Mouse (Mus musculus): ENCODE data around the gene Klra1. TPM values are rescaled to one million over a fixed set of nuclear protein-coding genes. Genes with fewer than 3 reads are reported as not detected.
"Not testable (repeated sequence)": the region's sequence is repeated elsewhere in the genome, so short reads cannot be mapped to it uniquely, and the experiment has no call there.

Gene Klra1
- polyA plus RNA-seq (2012) = not detected in 2 replicates

DNA sequence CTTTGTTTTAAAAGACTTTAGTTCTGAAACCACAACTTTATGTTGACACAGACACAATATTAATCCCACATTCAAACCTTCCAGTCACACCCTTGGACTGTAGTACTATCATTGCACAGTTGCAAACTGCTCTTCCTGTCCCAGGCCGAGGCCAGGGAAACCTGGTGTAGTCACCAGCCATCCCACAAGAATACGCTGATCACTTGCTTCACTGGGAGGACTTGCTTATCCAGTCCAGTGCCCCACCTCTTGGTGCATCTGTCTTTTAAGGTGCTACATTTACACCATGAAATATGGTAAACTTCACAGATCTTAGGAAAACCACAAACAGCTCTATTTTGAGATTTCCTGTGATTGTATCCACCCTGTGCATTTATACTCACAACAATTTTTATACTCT is at the start of gene Klra1:
Klra1 (minus strand) TSS at position 125 of the 400 bp plus-strand sequence.
- H3K36me3 ChIP-seq (ENCODE audit: control insufficient read depth) = no peaks in the 10 kb centered on the region
- no peak for TF ChIP-seq TAL1 (IDR thresholded peaks at IDR 0.05; ENCODE audit: low read length)
- no peak for TF ChIP-seq GATA1 (IDR thresholded peaks at IDR 0.05; ENCODE audit: low read length)
- H3K9me3 ChIP-seq (ENCODE audit: control insufficient read depth, low read length) = no peaks in the 10 kb centered on the region; the same call in 1 of the 2 replicates
- H3K4me3 ChIP-seq (replicated peaks) = no peak within 1 kb of the TSS
- H3K27me3 ChIP-seq (ENCODE audit: control insufficient read depth) = no peaks in the 10 kb centered on the region
- no peaks in the 10 kb centered on the region for H3K4me1 ChIP-seq (ENCODE audit: control insufficient read depth)

DNA sequence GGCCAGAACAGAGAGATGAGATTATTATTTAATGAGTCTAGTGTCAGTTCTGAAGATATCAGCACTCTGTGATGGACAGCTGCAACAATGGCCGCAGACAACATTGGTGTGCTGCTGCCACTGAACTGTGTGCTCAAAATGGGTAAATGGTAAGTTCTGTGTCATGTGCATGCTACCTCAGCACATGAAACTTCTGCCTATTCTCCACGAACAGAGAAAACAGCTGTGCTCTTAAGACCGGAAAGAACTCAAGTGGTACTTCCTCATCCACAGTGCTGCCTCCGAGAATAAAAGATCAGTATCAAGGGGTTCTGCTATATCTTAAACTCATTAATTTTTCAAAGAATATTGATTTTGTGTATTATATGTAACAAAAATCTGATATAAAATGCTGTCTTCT is 42.8 kb upstream of the Klra1 start:
- Histone ChIP-seq H3K36me3 (ENCODE audit: control insufficient read depth) (no peaks in the 10 kb centered on the region), H3K4me1 (ENCODE audit: control insufficient read depth) (no peaks in the 10 kb centered on the region), H3K27me3 (ENCODE audit: control insufficient read depth) (no peaks in the 10 kb centered on the region), H3K9me3 (ENCODE audit: control insufficient read depth, low read length) (peaks cover 3% of the 10 kb centered on the region; the same call in 1 of the 2 replicates), H3K4me3 (replicated peaks) (no peak overlapping the region)
- TF ChIP-seq GATA1 (IDR thresholded peaks at IDR 0.05; ENCODE audit: low read length) (no peak), TAL1 (IDR thresholded peaks at IDR 0.05; ENCODE audit: low read length) (no peak)

DNA sequence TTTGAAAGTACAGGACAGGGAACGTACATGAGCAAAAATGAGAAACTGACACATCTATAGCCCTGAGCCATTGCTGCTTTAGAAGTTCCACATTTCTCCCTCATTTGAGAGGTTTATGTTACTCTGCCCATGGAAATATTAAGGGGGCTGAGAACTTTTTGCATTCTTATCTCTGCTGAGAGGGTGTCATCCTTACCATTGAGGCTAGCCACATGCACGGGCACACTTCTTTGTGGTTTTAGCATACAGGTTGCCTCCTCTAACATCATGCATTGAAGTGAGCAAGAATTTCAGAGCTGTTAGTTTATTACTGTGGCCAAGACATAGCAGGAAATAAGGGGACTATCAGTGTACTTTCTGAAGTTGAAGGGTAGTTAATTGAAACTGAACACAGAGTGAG is 32.5 kb upstream of the Klra1 start:
- TF ChIP-seq GATA1 (IDR thresholded peaks at IDR 0.05; ENCODE audit: low read length) (no peak), TAL1 (IDR thresholded peaks at IDR 0.05; ENCODE audit: low read length) (no peak)
- H3K4me1 ChIP-seq (ENCODE audit: control insufficient read depth) = no peaks in the 10 kb centered on the region

DNA sequence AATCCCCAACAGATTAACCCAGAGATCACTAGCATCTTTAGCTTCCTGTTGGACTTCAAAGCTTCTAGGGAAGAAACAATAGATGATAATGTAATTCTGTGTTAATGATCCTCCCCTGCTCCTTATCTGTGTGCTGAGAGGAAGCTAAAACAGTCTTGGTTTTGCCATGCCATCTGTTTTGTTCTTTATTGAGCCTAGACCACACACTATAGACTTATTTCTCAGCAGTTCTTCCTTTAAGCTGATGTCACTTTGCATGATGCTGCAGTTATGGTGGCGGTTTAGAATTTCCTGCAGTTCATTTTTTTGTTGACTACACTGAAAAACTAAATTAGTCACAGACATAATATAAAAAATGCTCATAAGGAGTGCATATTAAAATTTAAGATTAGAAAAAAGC is 18.2 kb upstream of the Klra1 start:
- no peaks in the 10 kb centered on the region for H3K27me3 ChIP-seq (ENCODE audit: control insufficient read depth)
- TF ChIP-seq TAL1 (IDR thresholded peaks at IDR 0.05; ENCODE audit: low read length) (no peak), GATA1 (IDR thresholded peaks at IDR 0.05; ENCODE audit: low read length) (no peak)

More for the DNA sequence above, 32.5 kb upstream of the Klra1 start:
- no peaks in the 10 kb centered on the region for H3K9me3 ChIP-seq (ENCODE audit: control insufficient read depth, low read length)
- H3K27me3 ChIP-seq (ENCODE audit: control insufficient read depth) = no peaks in the 10 kb centered on the region
- H3K4me3 ChIP-seq (replicated peaks) = no peak overlapping the region
- H3K36me3 ChIP-seq (ENCODE audit: control insufficient read depth) = no peaks in the 10 kb centered on the region

DNA sequence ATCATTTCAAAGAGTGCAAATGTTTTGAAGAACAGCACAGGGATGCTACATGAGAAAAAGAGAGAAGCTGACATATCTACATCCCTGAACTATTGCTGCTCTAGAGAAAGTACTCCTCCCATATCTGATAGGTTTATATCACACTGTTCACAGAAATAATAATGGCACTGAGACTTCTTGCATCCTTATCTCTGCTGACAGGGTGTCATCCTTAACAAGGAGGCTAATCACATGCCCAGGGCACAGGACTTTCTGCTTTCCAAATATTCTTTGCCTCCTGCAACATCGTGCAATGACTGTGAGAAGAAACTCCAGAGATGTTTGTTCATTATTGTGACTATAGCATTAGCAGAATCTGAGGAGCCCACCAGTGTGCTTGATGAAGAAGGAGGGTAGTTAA is 871 bp downstream of the Klra1 start:
- TF ChIP-seq GATA1 (IDR thresholded peaks at IDR 0.05; ENCODE audit: low read length) (no peak), TAL1 (IDR thresholded peaks at IDR 0.05; ENCODE audit: low read length) (no peak)
- Histone ChIP-seq H3K36me3 (ENCODE audit: control insufficient read depth) (no peaks in the 10 kb centered on the region), H3K9me3 (ENCODE audit: control insufficient read depth, low read length) (no peaks in the 10 kb centered on the region; the same call in 1 of the 2 replicates), H3K27me3 (ENCODE audit: control insufficient read depth) (no peaks in the 10 kb centered on the region), H3K4me1 (ENCODE audit: control insufficient read depth) (no peaks in the 10 kb centered on the region), H3K4me3 (replicated peaks) (no peak overlapping the region)

More for the DNA sequence above, 18.2 kb upstream of the Klra1 start:
- H3K36me3 ChIP-seq (ENCODE audit: control insufficient read depth) = no peaks in the 10 kb centered on the region
- no peaks in the 10 kb centered on the region for H3K4me1 ChIP-seq (ENCODE audit: control insufficient read depth)
- peaks cover 14% of the 10 kb centered on the region for H3K9me3 ChIP-seq (ENCODE audit: control insufficient read depth, low read length)
- no peak overlapping the region for H3K4me3 ChIP-seq (replicated peaks)

DNA sequence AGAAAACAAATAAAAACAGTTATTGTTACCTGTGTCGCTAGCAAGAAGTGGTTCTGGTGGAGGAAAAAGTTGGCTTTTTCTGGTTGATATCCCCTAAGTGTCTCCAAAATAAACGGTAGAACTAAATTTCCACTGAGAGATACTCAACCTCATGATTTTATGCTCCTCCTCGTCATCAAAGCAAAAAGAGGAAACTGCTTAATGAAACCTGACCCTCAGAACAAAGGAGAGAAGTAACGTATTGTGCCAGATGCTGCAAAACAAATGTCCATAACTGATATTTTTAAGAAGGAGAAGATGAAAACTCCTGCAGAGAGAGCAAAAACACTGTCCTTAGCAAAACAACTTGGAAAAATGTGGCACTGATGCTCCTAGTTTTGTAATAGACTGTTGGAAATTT is 4.3 kb downstream of the Klra1 start:
- H3K27me3 ChIP-seq (ENCODE audit: control insufficient read depth) = no peaks in the 10 kb centered on the region
- no peak overlapping the region for H3K4me3 ChIP-seq (replicated peaks)
- no peaks in the 10 kb centered on the region for H3K36me3 ChIP-seq (ENCODE audit: control insufficient read depth)
- H3K4me1 ChIP-seq (ENCODE audit: control insufficient read depth) = no peaks in the 10 kb centered on the region
- H3K9me3 ChIP-seq (ENCODE audit: control insufficient read depth, low read length) = no peaks in the 10 kb centered on the region; the same call in 1 of the 2 replicates
- TF ChIP-seq TAL1 (IDR thresholded peaks at IDR 0.05; ENCODE audit: low read length) = no peak
- TF ChIP-seq GATA1 (IDR thresholded peaks at IDR 0.05; ENCODE audit: low read length) = no peak

DNA sequence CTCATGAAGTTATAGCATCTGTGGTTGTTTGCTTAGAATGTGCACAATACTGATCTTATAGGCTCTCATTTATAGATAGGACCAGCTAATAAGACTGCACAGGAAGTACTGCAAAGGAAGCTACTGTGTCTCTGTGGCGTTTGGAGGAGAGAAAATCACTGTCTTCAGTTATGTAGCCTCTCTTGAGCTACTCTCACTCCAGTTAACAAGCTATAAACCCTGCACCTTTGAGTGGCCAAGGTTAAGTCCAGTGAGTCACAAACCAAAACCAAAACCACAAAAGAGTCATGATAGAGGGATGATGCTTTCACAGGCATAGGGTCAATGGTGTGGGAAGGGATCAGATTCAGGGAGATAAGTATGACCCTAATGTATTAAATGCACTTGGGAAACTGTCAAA is 41.3 kb downstream of the Klra1 start:
- not testable (repeated sequence) for H3K36me3 ChIP-seq (ENCODE audit: control insufficient read depth); H3K27me3 ChIP-seq (ENCODE audit: control insufficient read depth); H3K9me3 ChIP-seq (ENCODE audit: control insufficient read depth, low read length); H3K4me3 ChIP-seq (replicated peaks); H3K4me1 ChIP-seq (ENCODE audit: control insufficient read depth)

DNA sequence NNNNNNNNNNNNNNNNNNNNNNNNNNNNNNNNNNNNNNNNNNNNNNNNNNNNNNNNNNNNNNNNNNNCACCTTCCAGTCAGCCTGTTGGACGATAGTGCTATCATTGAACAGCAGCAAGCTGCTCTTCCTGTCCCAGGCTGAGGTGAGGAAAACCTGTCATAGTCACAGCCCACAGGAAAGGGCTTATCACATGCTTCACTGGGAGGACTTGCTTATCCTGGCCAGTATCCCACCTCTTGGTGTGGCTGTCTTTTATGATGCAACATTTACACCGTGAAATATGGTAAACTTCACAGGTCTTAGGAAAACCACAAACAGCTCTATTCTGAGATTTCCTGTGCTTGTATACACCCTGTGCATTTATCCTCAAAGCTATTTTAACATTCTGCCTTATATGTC is 44.7 kb downstream of the Klra1 start:
- H3K27me3 ChIP-seq (ENCODE audit: control insufficient read depth); H3K4me1 ChIP-seq (ENCODE audit: control insufficient read depth); H3K4me3 ChIP-seq (replicated peaks); H3K36me3 ChIP-seq (ENCODE audit: control insufficient read depth); H3K9me3 ChIP-seq (ENCODE audit: control insufficient read depth, low read length): not testable (repeated sequence)

DNA sequence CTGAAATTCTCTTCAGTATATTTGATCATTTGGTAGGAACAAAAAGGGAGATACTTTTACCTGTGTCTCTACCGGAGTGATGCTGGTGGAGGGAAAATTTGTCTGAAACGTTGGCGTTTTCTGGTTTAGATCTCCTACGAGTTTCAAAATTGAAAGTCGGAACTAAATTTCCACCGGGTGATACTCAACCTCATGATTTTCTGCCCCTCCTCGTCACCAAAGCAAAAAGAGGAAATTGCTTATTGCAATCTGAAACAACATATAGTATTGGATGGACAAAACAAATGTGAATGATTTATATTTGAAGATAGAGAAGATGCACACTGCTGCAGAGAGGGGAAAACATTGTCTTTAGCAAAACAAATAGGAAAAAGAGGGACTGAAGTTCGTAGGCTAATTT is 49.3 kb downstream of the Klra1 start, which contains the start of gene Klra3:
Klra3 (minus strand) TSS at position 164 of the 400 bp plus-strand sequence.
- Histone ChIP-seq H3K36me3 (ENCODE audit: control insufficient read depth) (no peaks in the 10 kb centered on the region), H3K27me3 (ENCODE audit: control insufficient read depth) (no peaks in the 10 kb centered on the region), H3K4me1 (ENCODE audit: control insufficient read depth) (no peaks in the 10 kb centered on the region), H3K4me3 (replicated peaks) (no peak within 1 kb of the TSS), H3K9me3 (ENCODE audit: control insufficient read depth, low read length) (no peaks in the 10 kb centered on the region)
- TF ChIP-seq GATA1 (IDR thresholded peaks at IDR 0.05; ENCODE audit: low read length) (no peak), TAL1 (IDR thresholded peaks at IDR 0.05; ENCODE audit: low read length) (no peak)

Other genes with a start within 250 kb of the Klra1 start
- gene Klra9, start 193.8 kb downstream of the Klra1 start, polyA plus RNA-seq (2012) = not detected in 2 replicates
- not detected in 2 replicates for gene Klra7, start 153.6 kb downstream of the Klra1 start, polyA plus RNA-seq (2012)
- gene Klra10, start 104.9 kb downstream of the Klra1 start, polyA plus RNA-seq (2012) = not detected in 2 replicates
- not detected in 2 replicates for gene Klra3, start 49.3 kb downstream of the Klra1 start, polyA plus RNA-seq (2012)